In genomic region chr2:84292351-84293000, GRCm38 (mm10) we compare ENCODE assay signal across 14 mouse cellular contexts.
A peak's percentile ranks its signal among the peaks of the same experiment; 100 is the strongest.
DNase-seq lines count a peak whose midpoint lies in the region; ATAC-seq and TF ChIP-seq lines count a peak whose summit lies in the region.
"Had no signal": no experiment of that assay in that cellular context is flagged by ENCODE, and none has a peak within 500 bp of the region (broad histone marks: within the 10 kb centered on the region; RNA-seq: fewer than 3 reads in every experiment).

No protein-coding gene starts in this region.

- H3K9ac ChIP-seq in heart, embryonic 11.5 days (ENCODE audit: low read depth, low read length) = no peak overlapping the region
- H3K9ac ChIP-seq: forebrain, embryonic 15.5 days; limb, embryonic 15.5 days had no signal

- no peak overlapping the region for H3K4me3 ChIP-seq in heart, embryonic 11.5 days (ENCODE audit: low read depth, low read length)
- H3K4me3 ChIP-seq in layer of hippocampus, adult 2 months = no peak overlapping the region
- H3K4me3 ChIP-seq: forebrain, embryonic 15.5 days; limb, embryonic 15.5 days; megakaryocyte, embryonic 14.5 days; myocyte had no signal

- H3K4me2 ChIP-seq in heart, embryonic 11.5 days = no peak overlapping the region
- H3K4me2 ChIP-seq: forebrain, embryonic 15.5 days; limb, embryonic 15.5 days had no signal

- H3K27me3 ChIP-seq in heart, embryonic 11.5 days (ENCODE audit: control insufficient read depth, insufficient read depth, low read length) = no peaks in the 10 kb centered on the region
- H3K27me3 ChIP-seq: forebrain, embryonic 15.5 days; limb, embryonic 15.5 days; megakaryocyte, embryonic 14.5 days had no signal

- no peaks in the 10 kb centered on the region for H3K36me3 ChIP-seq in heart, embryonic 11.5 days (ENCODE audit: control insufficient read depth, insufficient read depth, low read length)
- H3K36me3 ChIP-seq: forebrain, embryonic 15.5 days; limb, embryonic 15.5 days had no signal

- WGBS in heart, embryonic 11.5 days (ENCODE audit: insufficient replicate concordance) = 70% methylated on average over 4 of the region's 4 CpGs

- no peaks in the 10 kb centered on the region for H3K9me3 ChIP-seq in heart, embryonic 11.5 days (replicated peaks; ENCODE audit: control insufficient read depth, low read length)
- H3K9me3 ChIP-seq: forebrain, embryonic 15.5 days; limb, embryonic 15.5 days; megakaryocyte, embryonic 14.5 days had no signal

- H3K4me1 ChIP-seq in heart, embryonic 11.5 days (ENCODE audit: control insufficient read depth, insufficient read depth, low read length) = no peaks in the 10 kb centered on the region
- H3K4me1 ChIP-seq: forebrain, embryonic 15.5 days; limb, embryonic 15.5 days; megakaryocyte, embryonic 14.5 days had no signal

- peak; percentile 56 for DNase-seq in heart, adult 8-10 months (ENCODE audit: low spot score)
- no peak for DNase-seq in layer of hippocampus, adult 2 months (ENCODE audit: low spot score in 2 of 2)
- DNase-seq in layer of hippocampus, postnatal 36 days = no peak
- DNase-seq in A20 (ENCODE audit: low read depth, low spot score) = peak; percentile 45
- DNase-seq in fibroblast of lung, adult 2 months (ENCODE audit: low read depth) = peak; percentile 4
- no peak for DNase-seq in left cerebral cortex, adult 8-10 months (ENCODE audit: low spot score in 2 of 2)
- no peak for DNase-seq in gastrocnemius, postnatal 4 days (ENCODE audit: low spot score in 2 of 2)
- DNase-seq: cerebellum, adult 11-12 months; gastrocnemius, postnatal 25 days had no signal

- ATAC-seq in heart, embryonic 11.5 days (replicated peaks; ENCODE audit: insufficient number of reproducible peaks, low FRiP score, low TSS enrichment) = no peak
- ATAC-seq: forebrain, embryonic 15.5 days had no signal

- peak; percentile 62 for TF ChIP-seq CTCF in layer of hippocampus, adult 2 months (conservative IDR thresholded peaks at IDR 0.05)

- no peak overlapping the region for H3K27ac ChIP-seq in heart, embryonic 11.5 days (ENCODE audit: low read depth, low read length)
- H3K27ac ChIP-seq in layer of hippocampus, adult 2 months = 0 out of 2 replicates have a peak overlapping the region, but pooled peaks have one; percentile 16
- H3K27ac ChIP-seq: forebrain, embryonic 15.5 days; limb, embryonic 15.5 days had no signal

Comparison
In these comparisons a context has a peak if more than half of its experiments do, and no peak if none do; other contexts are left out.
1. DNase-seq: peak in heart, adult 8-10 months (single experiment), A20 (single experiment) and fibroblast of lung, adult 2 months (single experiment); none in layer of hippocampus, adult 2 months (0 of 2), layer of hippocampus, postnatal 36 days (0 of 2), left cerebral cortex, adult 8-10 months (0 of 2) and gastrocnemius, postnatal 4 days (0 of 2).